Mouse (Mus musculus) megakaryocyte progenitor cell, adult 5-6 weeks (primary cell): ENCODE measurements around the gene Hspb3. TPM values are rescaled to one million over a fixed set of nuclear protein-coding genes. Genes with fewer than 3 reads are reported as not detected.

Source experiments
- ATAC-seq: replicated peaks from 2 replicates; pipeline ENCODE4 v1.8.0; 2016; ENCODE audit warnings: mild to moderate bottlenecking, moderate TSS enrichment, inconsistent platforms; ENCODE audit not compliant: poor library complexity
- total RNA-seq, 2 experiments: library from RNA; stranded (forward) in 1 of 2; stranded (reverse) in 1 of 2; fragments of 157-497, 149-512 nt in 1 of 2; fragments of 200-1000 nt in 1 of 2; gene quantifications; 2 replicates each; pipeline versions ENCODE4 v1.2.3 to v1.2.4; 2015 to 2017

The Hspb3 gene
- total RNA-seq (2015), result not detected in 2 replicates
- not detected in 2 replicates for total RNA-seq (2017)

DNA sequence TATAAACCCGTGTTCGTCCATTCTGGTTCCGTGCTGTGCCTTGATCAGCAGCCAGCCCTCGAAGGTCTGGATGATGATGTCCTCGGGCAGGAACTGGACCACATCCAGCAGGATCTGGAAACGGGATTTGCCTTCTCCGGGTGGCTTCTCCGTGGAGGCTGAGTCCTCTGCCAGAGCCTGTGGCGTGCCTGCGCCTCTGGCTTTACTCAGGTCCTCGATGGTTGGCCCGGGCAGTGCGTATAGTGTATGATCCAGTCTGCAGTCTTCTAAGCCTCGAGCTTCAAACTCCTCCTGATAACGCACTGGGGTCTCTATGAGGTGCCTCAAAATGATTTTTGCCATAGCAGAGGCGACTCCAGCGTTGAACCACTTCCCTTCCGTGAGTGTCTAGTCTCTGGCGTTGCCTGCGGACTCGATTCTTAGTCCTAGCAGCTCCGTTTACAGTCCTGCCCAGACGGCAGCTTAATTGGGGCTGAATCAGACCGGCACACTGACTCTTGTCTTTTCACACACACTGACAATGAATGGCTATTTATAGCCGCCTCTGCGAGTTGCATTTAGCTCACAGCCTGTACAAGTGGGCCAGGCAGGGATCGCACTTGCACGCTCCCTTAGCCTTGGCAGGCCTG, at the start of gene Hspb3:
Hspb3 (minus strand) TSS at position 526 of the 629 bp plus-strand sequence.
- ATAC-seq, result no peak

DNA sequence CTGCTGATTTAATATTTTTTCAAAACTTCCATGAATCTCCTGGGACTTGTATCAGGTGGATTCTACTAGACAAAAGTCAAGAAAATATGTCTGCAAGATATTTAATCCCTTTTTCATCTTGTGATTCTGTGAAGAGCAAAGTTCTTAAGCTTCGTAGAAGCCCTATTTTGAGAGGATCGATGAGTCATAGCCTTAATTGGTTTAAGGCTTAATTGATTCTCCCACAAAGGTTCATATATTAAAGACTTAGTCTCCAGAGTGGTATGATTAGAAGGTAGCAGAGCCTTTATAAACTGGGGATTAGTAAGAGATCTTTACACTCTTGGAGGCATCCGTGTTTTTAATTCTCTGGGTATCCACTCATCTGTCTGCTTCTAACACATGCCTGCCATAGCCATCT, 49.7 kb upstream of the Hspb3 start:
- ATAC-seq, result no peak

DNA sequence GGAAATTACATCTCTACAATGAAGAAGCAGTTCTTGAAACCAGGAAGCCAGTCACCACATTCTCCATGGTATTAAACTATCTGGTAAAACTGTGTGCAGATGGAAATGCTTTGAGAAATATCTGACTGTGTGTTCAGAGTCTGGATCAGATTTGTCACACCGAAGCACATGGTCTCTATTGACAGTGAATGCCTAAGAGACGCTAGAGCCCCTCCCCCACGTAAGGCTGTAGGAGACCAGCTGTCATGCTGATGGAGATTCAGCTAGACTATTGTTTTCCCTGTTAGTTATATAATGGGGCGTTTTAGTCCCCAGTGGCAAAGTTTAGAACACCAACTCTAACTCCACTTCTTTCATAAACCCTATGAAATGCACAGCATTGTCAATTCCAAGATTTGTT, 42.7 kb upstream of the Hspb3 start:
- ATAC-seq, result 0 out of 2 replicates have a peak, but pooled peaks have one; percentile 31

DNA sequence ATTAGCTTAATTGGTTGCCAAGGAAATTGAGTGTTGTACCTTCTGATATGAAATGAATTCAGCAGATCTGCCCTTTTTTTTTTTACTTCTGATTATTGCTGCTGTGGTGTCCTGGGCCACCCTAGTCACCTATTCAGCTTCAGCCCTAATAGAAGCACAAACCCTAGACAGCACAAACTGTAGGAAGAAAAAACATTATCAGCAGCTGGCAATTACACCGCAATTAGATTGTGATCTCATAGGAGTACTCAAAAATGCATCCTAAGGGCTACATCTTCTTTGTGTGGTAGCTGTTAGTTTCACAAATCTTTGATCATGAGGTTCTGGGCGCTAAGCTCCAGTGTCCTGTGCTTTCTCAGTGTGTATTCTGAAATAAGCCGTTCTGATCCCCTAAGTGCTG, 37.7 kb upstream of the Hspb3 start:
- ATAC-seq, result no peak

DNA sequence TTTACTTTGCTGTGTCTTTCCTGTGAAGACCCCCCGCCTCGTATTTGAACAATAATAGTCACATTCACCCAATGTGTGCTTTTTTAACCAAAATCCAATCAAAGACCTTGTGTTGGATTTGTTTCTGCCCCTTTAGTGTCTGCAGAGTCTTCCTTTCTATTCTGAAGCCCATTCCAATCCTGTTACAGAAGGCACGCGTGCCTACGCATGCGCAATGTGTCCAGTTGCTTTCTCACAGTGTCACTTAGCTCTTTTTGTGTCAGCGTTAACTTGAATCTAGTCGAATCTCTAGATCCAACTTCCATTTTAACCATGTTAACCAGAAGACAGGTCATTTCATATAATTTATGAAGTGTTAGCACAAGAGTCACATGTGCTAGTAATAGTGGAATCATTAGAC, 36.5 kb upstream of the Hspb3 start:
- ATAC-seq, result no peak

DNA sequence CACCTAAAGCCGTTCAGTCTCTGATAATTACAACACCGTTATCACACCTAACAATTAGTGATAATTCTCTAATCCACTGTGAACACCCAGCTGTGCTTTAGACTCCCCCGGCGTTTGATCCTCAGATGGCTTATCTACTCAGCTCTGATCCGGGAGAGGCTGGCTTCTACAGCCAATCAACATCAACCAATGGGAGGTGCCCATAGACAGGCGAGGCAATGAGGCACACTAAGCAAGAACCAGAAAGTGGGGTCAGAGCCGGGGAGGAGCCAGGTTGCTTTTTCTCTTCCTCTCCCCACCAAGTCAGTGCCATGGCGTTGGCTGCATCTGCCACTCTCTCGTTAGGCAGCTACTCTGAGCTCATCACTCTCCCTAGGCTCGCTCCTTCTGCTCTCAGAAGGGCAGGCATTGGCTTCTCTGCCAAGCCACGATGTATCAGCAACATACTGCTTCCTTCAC, 36.0 kb upstream of the Hspb3 start:
- peak; percentile 90 for ATAC-seq

DNA sequence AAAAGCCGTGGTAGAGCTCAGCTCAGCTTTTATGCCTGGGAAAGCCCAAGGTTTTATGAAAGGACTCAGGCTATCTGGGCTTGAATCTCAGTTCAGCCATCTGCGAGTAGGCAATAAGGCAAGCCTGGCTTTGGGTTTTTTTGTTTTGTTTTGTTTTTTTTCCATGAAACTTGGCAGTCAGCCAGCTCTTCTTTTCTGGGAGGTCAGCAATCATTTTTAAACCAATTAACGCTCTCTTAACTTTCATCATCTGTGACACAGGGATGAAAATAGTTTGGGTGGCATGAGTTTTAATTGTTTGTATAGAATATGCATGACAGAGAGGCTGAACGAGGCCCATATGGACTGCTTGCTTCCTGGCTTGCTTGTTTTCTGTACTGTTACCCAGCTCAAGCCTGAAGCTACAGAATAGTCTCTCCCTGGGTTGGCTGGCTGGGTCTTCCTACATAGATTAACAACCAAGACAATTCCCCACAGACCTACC, 33.4 kb upstream of the Hspb3 start:
- ATAC-seq, result no peak

DNA sequence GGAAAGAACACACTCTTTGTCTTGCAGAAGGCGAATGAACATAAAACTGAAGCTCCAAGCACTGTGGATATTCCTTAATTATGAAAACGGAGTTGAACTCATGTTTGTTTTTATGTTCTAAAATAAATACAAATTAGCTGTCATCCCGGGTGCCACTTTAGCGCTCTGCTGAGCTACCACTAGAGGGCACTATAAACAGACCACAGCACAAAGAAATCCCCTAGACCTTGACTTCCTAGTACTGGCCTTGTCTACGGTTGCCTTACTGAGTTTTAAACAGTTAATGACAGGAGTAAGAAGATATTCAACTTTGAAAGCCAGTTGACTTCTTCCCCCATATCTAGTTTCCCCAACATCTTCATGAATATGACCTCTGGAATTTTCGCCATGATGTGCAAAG, 29.9 kb upstream of the Hspb3 start:
- ATAC-seq, result peak; percentile 91

DNA sequence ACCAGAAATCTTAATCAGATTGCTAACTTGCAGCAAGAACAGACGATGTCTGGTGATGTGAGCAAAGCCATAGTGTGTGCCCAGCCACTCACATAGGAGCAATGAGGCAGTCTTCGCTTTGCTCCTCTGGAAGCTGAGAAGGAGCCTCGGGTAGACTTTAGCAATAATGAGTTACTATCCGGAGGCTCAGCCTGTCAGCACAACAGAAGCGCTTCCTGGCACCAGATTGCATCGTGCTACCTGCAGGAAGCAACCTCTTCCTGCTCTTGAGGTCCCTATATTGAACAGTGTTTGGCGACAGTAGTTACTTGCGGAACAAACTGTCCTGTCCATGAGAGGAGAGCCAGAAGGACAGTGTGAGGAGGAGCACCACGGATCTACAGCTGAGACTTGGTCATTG, 28.2 kb upstream of the Hspb3 start:
- ATAC-seq, result peak; percentile 41

DNA sequence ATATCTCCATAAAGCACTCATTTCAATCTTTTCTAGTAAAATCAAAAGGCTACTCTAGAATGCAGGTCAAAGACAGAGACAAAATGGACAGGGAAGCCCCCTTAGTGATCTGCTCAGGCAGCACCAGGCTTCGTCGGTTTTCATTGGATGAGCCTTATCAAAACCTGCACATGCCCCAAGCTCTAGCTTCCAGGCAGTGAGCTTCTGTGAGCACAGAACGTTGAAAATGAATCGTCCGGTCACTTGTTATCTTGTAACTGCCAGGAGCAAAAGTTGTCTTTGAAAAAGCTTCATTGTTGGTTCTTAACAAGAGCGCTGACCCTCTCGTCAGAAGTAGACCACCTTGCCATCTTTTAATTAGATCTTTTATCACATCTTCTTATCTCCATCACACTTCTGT, 26.4 kb upstream of the Hspb3 start:
- ATAC-seq, result peak; percentile 45

DNA sequence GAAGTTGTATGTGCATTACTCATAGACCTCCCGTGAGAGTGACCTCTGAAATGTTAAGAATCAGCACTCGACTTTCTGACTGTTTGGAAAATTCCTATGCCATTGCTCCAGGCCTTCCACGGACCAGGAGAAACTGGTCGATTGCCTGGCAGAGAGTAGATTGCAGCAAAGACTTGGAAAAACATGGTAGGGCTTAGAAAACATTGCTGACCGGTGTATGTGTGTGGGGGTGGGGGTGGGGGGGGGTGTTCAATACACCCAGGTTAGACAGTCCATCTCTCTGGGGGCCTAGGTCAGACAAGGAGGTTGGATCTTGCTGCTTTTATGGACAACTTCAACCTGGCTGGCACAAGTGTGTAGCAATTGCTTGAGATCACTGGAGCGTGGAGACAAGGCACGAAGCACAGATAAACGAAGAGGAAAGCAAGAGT, 23.2 kb upstream of the Hspb3 start:
- no peak for ATAC-seq

DNA sequence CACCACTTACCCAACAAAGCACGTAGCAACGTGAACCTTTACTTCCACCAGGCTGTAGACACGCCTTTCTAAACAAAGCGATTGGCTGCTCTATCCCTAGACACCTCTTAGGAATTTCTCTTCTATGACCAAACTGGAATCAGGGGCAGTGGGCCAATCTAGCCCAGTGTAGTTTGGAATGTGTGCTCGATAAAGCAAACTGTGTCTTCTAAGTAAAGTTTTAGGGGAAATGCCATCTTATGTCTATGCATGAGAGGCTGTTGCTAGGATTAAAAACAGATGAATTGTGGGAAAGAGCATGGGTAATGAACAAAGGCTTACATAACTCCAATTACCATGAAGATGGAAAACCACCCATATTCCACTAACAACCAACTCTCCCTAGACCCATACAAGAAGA, 19.3 kb upstream of the Hspb3 start:
- no peak for ATAC-seq

DNA sequence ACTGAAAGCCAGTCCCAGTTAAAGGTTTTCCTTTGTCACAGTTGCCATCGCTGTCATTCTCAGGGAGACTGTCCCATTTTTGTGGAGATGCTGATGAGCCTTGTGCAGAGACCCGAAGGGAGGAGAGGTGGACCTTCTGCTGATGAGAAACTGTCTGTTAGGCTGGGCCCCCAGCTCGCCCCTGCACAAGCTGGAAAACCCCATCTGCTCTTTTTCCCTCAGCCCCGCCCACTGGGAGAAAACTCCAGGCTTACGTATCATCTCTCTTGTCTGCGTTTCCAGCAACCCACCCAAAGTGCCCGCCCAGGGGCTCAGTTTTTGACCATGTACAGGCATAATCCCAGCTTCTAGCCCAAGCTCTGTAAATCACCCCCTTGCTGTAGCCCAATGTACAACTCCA, 17.2 kb upstream of the Hspb3 start:
- ATAC-seq, result no peak

DNA sequence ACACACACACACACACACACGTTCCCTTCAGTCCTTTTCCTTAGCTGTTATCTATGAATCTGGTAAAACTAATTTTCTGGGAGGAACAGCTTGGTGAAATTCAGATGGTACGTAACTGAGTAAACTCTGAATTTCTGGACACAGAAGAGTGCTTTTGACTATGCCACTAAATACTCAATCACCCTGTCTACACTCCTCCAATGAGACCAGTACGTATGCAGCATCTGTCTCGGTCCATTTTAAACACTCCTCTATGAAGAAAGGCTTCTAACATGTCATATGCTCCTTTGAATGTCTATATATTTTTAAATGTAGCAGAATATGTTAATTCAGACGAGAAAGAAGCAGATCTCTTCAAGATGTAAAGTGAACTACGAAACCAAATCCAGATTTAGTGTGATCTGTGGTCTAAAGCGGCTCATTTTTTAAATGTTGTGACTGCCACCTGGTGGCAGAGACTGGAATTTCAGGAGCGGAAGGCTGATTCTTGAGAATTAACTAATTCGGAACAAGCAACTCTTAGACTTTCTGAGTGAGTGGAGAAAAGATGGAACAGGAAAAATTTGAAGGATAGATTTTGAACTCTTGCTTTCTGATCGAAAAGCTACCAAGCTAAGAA, 6.1 kb upstream of the Hspb3 start:
- peak; percentile 76 for ATAC-seq

DNA sequence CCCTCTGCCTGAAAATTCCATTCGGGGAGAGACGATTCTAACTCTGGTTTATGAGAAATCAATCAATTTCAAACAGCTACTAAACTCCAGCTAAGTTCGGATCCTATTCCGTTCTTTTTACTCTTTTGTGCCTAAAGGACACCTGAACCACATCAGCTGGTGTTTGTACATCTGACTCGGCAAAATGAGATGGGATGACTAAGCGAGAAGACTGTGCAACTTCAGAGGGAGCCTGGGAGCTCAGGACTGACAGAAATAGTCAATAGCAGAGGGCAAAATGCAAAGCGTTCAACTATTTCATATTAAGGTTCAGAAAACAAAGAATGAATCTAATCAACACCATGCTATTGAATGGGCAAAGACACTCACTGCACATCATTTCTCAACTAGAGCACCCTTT, 407 bp upstream of the Hspb3 start:
- no peak for ATAC-seq

DNA sequence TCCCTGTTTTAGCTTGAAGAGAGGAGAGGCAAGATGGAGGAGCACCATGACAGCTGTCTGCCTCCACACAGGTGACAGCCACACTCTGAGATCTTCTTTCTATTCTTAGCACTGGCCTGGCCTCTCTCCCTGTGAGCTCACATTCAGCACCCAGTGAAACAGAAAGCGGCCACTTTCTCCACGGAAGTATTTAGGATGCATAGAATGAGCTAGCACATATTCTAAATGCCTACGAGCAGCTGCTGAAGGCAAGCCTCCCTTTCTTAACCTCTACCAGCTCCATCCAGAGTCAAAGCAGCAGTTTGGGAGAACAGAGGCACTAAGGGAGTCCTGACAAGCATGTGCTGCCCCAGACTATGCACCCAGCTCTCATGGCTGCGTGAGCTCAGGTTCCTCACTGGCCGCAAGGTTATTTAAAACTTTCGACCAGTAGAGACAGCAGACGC, 1.6 kb downstream of the Hspb3 start:
- ATAC-seq, result no peak

DNA sequence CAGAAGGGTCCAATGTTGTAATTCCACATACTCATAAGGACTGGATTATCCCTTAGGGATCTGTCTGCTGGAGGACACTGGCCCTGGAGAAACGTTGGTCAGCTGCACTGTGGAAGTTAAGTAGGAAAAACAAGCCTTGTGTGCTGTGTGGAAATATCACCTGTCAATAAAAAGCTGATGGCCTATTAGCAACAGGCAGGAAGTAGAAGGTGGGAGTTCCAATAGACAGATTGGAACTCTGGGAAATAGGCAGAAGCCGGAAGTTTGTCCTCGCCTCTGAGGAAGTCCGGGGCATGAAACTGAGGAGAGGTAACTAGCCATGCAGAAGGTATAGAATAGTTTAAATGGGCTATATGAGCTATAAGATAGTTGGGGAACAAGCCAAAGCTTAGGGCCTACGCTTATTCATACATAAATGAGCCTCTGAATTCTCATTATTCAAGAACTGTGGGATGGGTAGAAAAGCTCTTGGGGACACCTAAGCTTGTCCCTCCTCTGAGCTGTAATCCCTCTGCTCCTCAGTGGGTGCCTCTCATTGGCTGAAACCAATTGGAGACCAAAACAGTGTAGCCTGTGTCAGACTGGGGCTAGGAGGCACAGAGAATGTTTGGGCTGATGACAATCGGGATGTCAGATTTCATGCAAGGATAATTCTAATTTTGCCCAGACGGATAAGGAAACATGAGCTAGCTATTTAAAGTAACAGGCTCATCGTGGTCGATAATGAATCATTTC, 2.7 kb downstream of the Hspb3 start:
- ATAC-seq, result no peak

DNA sequence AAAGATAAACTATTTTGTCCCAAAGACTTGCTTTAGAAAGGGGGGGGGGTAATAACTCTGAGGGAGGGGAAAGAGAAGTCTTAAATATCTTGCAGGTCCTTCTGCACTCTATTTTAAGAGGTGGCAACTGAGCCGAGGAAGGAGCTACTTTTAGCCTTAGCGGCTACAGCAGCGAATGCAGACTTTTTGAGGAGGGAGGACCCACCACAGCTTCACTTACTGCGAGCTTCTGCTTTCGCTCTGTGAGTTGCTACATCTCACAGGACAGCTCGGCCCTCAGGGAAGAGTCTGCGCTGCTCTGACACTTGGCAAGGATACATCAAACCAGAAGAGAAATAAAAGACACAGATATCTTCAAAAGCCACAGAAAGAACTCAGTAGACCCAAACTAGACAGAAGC, 6.3 kb downstream of the Hspb3 start:
- peak; percentile 87 for ATAC-seq

DNA sequence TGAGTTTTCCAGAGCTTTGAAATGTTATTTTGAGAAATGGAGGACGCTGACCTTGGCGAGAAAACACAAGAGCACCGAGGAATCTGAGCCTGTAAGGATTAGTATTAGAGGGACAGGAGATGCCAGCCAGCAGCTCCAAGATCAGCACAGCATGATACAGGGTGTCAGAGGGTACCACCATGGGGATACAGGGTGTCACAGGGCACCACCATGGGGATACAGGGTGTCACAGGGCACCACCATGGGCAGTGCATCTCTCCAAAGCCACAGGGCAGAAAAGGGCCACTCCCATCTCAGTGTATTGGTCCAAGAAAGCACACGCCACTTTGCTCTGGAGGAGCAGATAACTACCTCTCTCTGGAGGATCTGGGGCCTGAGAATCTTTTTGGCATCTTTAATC, 6.8 kb downstream of the Hspb3 start:
- no peak for ATAC-seq

DNA sequence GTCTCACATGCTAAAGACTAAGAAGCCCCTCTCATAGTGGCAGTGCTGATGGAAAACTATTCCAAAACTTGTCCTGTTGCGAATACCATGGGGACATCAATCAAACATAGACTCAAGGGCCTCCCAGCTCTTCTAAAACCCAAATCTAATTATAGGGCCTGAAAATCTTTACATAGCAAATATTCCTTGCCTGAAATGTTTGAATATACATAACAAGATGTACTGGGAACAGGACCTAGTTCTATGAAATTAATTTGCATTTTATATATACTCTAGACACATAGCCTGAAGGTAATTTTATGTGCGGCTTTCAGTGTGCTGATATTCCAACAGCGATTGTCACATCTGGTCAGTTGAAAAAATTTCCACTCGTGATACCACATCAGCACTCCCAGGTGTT, 8.0 kb downstream of the Hspb3 start:
- no peak for ATAC-seq

DNA sequence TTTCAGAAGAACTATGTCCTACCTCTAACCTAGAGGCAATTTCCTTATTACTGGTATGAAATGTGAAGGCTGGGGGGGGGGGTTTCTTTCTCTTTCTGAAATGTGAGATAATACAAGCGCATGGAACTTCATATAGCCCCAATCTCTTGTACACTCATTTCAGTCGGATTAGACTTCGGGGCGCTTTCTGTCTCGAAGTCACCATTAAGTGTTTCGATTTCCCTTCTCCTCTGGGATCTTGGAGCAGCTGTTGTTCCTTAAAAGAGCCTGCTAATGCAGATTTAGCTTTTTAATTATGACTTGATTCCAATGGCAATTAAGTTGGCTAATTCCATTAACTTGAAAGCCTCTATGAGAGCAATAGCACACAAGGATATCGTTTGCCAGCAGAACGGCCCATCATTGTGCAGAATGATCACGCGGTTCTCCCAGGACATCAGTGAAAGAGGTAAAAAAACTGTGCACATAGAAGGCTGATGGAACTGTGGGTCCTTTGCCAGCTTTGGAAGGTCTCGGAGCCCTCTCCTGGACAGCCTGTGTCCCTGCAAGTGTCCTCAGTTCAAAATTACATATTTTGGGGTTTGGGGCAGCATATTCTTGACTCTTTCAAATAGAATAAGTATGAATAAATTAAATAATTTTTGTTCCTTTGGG, 22.4 kb downstream of the Hspb3 start:
- ATAC-seq, result no peak
